Mouse (Mus musculus): ENCODE data around the gene Aph1a. TPM values are rescaled to one million over a fixed set of nuclear protein-coding genes. Genes with fewer than 3 reads are reported as not detected.

Gene Aph1a
- total and polyA plus RNA-seq, 3 experiments, result 110 to 170 TPM; not detected in 1

DNA sequence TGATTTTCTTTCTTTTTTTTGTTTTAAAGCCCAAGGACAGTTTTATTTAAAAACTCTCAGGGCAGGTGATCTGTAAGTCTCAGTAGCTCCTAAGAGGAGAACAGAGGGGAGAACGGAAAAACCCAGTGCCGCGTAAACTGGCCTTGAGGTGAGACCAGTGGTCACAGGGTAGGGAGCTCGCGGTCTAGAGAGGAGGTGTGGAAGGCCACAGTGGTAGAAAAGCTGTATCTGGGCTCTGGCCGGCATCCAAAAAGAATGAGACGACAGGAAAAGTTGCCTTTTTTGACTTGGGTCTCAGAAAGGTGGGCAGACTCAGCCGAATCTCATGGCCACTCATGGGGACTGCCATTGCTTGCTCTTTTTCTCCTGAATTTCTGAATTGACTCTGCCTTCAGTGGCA lies 44.4 kb downstream of the Aph1a start:
- no peaks in the 10 kb centered on the region for H3K27me3 ChIP-seq (ENCODE audit: control insufficient read depth in 1 of 2, insufficient read depth in 2 of 2, low read length in 2 of 2)
- no peak for TF ChIP-seq NELFE (IDR thresholded peaks at IDR 0.05; ENCODE audit: low read depth, low read length)
- TF ChIP-seq MAFK (IDR thresholded peaks at IDR 0.05; ENCODE audit: borderline replicate concordance, low read depth, low read length), result no peak
- TF ChIP-seq GATA1 (IDR thresholded peaks at IDR 0.05; ENCODE audit: low read depth, low read length), result no peak
- no peak for TF ChIP-seq TCF12 (IDR thresholded peaks at IDR 0.05; ENCODE audit: low read depth, low read length)
- TF ChIP-seq ZNF384 (IDR thresholded peaks at IDR 0.05; ENCODE audit: low read depth, low read length), result no peak
- no peak for TF ChIP-seq MAX (IDR thresholded peaks at IDR 0.05; ENCODE audit: low read length)
- TF ChIP-seq GABPA (IDR thresholded peaks at IDR 0.05; ENCODE audit: low read depth, low read length), result no peak
- no peaks in the 10 kb centered on the region for H3K9me3 ChIP-seq (replicated peaks; ENCODE audit: insufficient read depth, low read length)
- peaks cover 15% of the 10 kb centered on the region for H3K79me2 ChIP-seq (ENCODE audit: control insufficient read depth, insufficient read depth, low read length, poor library complexity)
- no peak for DNase-seq (ENCODE audit: low read depth, low spot score)
- H3K27ac ChIP-seq (ENCODE audit: control insufficient read depth, low read depth, low read length), result no peak overlapping the region
- H3K4me3 ChIP-seq (ENCODE audit: control insufficient read depth in 1 of 2, insufficient read depth in 1 of 2, low read depth in 2 of 2, low read length in 2 of 2), result no peak overlapping the region
- peaks cover 18 to 67% of the 10 kb centered on the region in 2 experiments for H3K36me3 ChIP-seq (ENCODE audit: control insufficient read depth in 1 of 2, insufficient read depth in 2 of 2, low read length in 2 of 2)
- peaks cover 5 to 10% of the 10 kb centered on the region in 2 experiments for H3K4me1 ChIP-seq (ENCODE audit: control insufficient read depth in 1 of 2, insufficient read depth in 2 of 2, low read length in 2 of 2)
- no peak overlapping the region for H3K9ac ChIP-seq (ENCODE audit: control insufficient read depth, low read depth, low read length, poor library complexity, severe bottlenecking)

DNA sequence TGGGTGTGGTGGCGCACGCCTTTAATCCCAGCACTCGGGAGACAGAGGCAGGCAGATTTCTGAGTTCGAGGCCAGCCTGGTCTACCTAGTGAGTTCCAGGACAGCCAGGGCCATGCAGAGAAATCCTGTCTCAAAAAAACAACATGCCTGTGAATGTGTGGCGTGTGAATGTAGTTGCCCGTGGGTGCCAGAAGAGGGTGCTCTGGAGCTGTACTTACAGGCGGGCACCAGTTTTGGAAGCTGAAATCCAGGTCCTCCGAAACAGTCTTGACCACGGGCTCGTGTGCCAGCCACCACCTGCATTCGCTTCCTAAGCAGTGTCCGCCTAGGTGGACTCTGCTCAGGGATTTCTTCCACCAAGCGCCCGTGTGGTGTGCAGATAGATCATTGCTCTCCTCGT lies 45.1 kb downstream of the Aph1a start:
- no peak overlapping the region for H3K4me3 ChIP-seq (ENCODE audit: control insufficient read depth in 1 of 2, insufficient read depth in 1 of 2, low read depth in 2 of 2, low read length in 2 of 2)
- no peaks in the 10 kb centered on the region for H3K27me3 ChIP-seq (ENCODE audit: control insufficient read depth in 1 of 2, insufficient read depth in 2 of 2, low read length in 2 of 2)
- peaks cover 5 to 7% of the 10 kb centered on the region in 2 experiments for H3K4me1 ChIP-seq (ENCODE audit: control insufficient read depth in 1 of 2, insufficient read depth in 2 of 2, low read length in 2 of 2)
- no peak overlapping the region for H3K9ac ChIP-seq (ENCODE audit: control insufficient read depth, low read depth, low read length, poor library complexity, severe bottlenecking)
- H3K27ac ChIP-seq (ENCODE audit: control insufficient read depth, low read depth, low read length), result no peak overlapping the region
- peaks cover 11% of the 10 kb centered on the region for H3K79me2 ChIP-seq (ENCODE audit: control insufficient read depth, insufficient read depth, low read length, poor library complexity)
- H3K36me3 ChIP-seq (ENCODE audit: control insufficient read depth in 1 of 2, insufficient read depth in 2 of 2, low read length in 2 of 2), result peaks cover 16 to 68% of the 10 kb centered on the region in 2 experiments
- H3K9me3 ChIP-seq (replicated peaks; ENCODE audit: insufficient read depth, low read length), result no peaks in the 10 kb centered on the region
- TF ChIP-seq CTCF (IDR thresholded peaks at IDR 0.05 in 2 of 3, conservative IDR thresholded peaks at IDR 0.05 in 1 of 3; ENCODE audit: control insufficient read depth in 1 of 3, insufficient read depth in 1 of 3, low read depth in 2 of 3, low read length in 3 of 3, poor library complexity in 1 of 3, severe bottlenecking in 1 of 3) (peak; percentile 77 to 84 (median 84)), UBTF (IDR thresholded peaks at IDR 0.05; ENCODE audit: borderline replicate concordance, insufficient read depth, low read depth, low read length) (no peak), CHD2 (IDR thresholded peaks at IDR 0.05; ENCODE audit: low read length) (no peak), POLR2A (IDR thresholded peaks at IDR 0.05; ENCODE audit: control insufficient read depth in 1 of 2, insufficient read depth in 1 of 2, low read depth in 1 of 2, low read length in 2 of 2, poor library complexity in 1 of 2) (no peak), JUND (IDR thresholded peaks at IDR 0.05; ENCODE audit: low read depth, low read length) (no peak), SIN3A (IDR thresholded peaks at IDR 0.05; ENCODE audit: low read length) (no peak), TAL1 (IDR thresholded peaks at IDR 0.05; ENCODE audit: low read length) (no peak), GATA1 (IDR thresholded peaks at IDR 0.05; ENCODE audit: low read depth, low read length) (no peak), MYC (IDR thresholded peaks at IDR 0.05; ENCODE audit: low read depth, low read length) (no peak), NRF1 (IDR thresholded peaks at IDR 0.05; ENCODE audit: insufficient read depth, low read depth, low read length, poor library complexity, severe bottlenecking) (no peak), TCF12 (IDR thresholded peaks at IDR 0.05; ENCODE audit: low read depth, low read length) (no peak), POLR2AphosphoS5 (IDR thresholded peaks at IDR 0.05; ENCODE audit: borderline replicate concordance, low read depth, low read length) (no peak), BHLHE40 (IDR thresholded peaks at IDR 0.05; ENCODE audit: borderline replicate concordance, low read depth, low read length) (no peak), SMC3 (IDR thresholded peaks at IDR 0.05; ENCODE audit: low read depth, low read length) (peak; percentile 62), ZC3H11A (IDR thresholded peaks at IDR 0.05; ENCODE audit: low read depth, low read length) (peak; percentile 47; the same call in 1 of the 2 replicates), MXI1 (IDR thresholded peaks at IDR 0.05; ENCODE audit: low read depth, low read length) (no peak), ZNF384 (IDR thresholded peaks at IDR 0.05; ENCODE audit: low read depth, low read length) (0 out of 2 replicates have a peak, but pooled peaks have one; percentile 38), MEF2A (IDR thresholded peaks at IDR 0.05; ENCODE audit: extremely low read depth, insufficient replicate concordance, low read depth, low read length, poor library complexity, severe bottlenecking) (no peak), MAX (IDR thresholded peaks at IDR 0.05; ENCODE audit: low read length) (no peak), RAD21 (IDR thresholded peaks at IDR 0.05; ENCODE audit: low read depth, low read length) (peak; percentile 62), MAFK (IDR thresholded peaks at IDR 0.05; ENCODE audit: borderline replicate concordance, low read depth, low read length) (no peak), ZMIZ1 (IDR thresholded peaks at IDR 0.05; ENCODE audit: low read depth, low read length) (no peak), ZKSCAN1 (IDR thresholded peaks at IDR 0.05; ENCODE audit: low read depth, low read length) (no peak), NELFE (IDR thresholded peaks at IDR 0.05; ENCODE audit: low read depth, low read length) (no peak), CHD1 (IDR thresholded peaks at IDR 0.05; ENCODE audit: low read depth, low read length) (no peak)
- DNase-seq (ENCODE audit: low read depth, low spot score), result peak; percentile 76
